Mouse (Mus musculus): Measurements from ENCODE around the gene Crtam. TPM values are rescaled to one million over a fixed set of nuclear protein-coding genes. Genes with fewer than 3 reads are reported as not detected.

Gene Crtam
- polyA plus RNA-seq, 1 experiment from 2014 or later = not detected

- H3K36me3 ChIP-seq (ENCODE audit: inconsistent target) = peaks cover 47% of the 10 kb centered on the region
- no peak overlapping the region for H3K27ac ChIP-seq
- WGBS (ENCODE audit: missing documents) = 97% methylated on average over 18 of the region's 18 CpGs
- no peak overlapping the region for H3K4me3 ChIP-seq (ENCODE audit: inconsistent target)
- no peaks in the 10 kb centered on the region for H3K79me2 ChIP-seq (ENCODE audit: inconsistent target)
These were observed 27.4 kb upstream of the Crtam start for GRCm38 (mm10) chr9:41031590-41032489.

- Histone ChIP-seq H3K36me3 (ENCODE audit: inconsistent target) (peaks cover 50% of the 10 kb centered on the region), H3K27ac (no peak overlapping the region), H3K4me3 (ENCODE audit: inconsistent target) (no peak overlapping the region), H3K79me2 (ENCODE audit: inconsistent target) (no peaks in the 10 kb centered on the region)
- WGBS (ENCODE audit: missing documents) = 89% methylated on average over 6 of the region's 6 CpGs
These were observed 25.4 kb upstream of the Crtam start for GRCm38 (mm10) chr9:41029827-41030226.

GRCm38 (mm10) chr9:41028470-41028869 lies 24.0 kb upstream of the Crtam start:
- Histone ChIP-seq H3K36me3 (ENCODE audit: inconsistent target) (peaks cover 51% of the 10 kb centered on the region), H3K4me3 (ENCODE audit: inconsistent target) (no peak overlapping the region), H3K79me2 (ENCODE audit: inconsistent target) (no peaks in the 10 kb centered on the region), H3K27ac (no peak overlapping the region)
- 59% methylated on average over 5 of the region's 5 CpGs for WGBS (ENCODE audit: missing documents)

GRCm38 (mm10) chr9:41021690-41022089 lies 17.3 kb upstream of the Crtam start:
- Histone ChIP-seq H3K4me3 (ENCODE audit: inconsistent target) (no peak overlapping the region), H3K79me2 (ENCODE audit: inconsistent target) (no peaks in the 10 kb centered on the region), H3K36me3 (ENCODE audit: inconsistent target) (peaks cover 37% of the 10 kb centered on the region; the same call in 1 of the 2 replicates), H3K27ac (no peak overlapping the region)
- WGBS (ENCODE audit: missing documents) = 96% methylated on average over 3 of the region's 3 CpGs

- H3K36me3 ChIP-seq (ENCODE audit: inconsistent target) = peaks cover 34% of the 10 kb centered on the region; the same call in 1 of the 2 replicates
- H3K79me2 ChIP-seq (ENCODE audit: inconsistent target) = no peaks in the 10 kb centered on the region
- no peak overlapping the region for H3K4me3 ChIP-seq (ENCODE audit: inconsistent target)
- no peak overlapping the region for H3K27ac ChIP-seq
- WGBS (ENCODE audit: missing documents) = 85% methylated on average over 3 of the region's 3 CpGs
These were observed 16.1 kb upstream of the Crtam start for GRCm38 (mm10) chr9:41020486-41020885.

GRCm38 (mm10) chr9:41014512-41014911 lies 10.1 kb upstream of the Crtam start:
- WGBS (ENCODE audit: missing documents) = 91% methylated on average over 4 of the region's 4 CpGs
- H3K79me2 ChIP-seq (ENCODE audit: inconsistent target) = no peaks in the 10 kb centered on the region
- H3K36me3 ChIP-seq (ENCODE audit: inconsistent target) = no peaks in the 10 kb centered on the region
- no peak overlapping the region for H3K27ac ChIP-seq
- no peak overlapping the region for H3K4me3 ChIP-seq (ENCODE audit: inconsistent target)

GRCm38 (mm10) chr9:41012456-41012855 lies 8.0 kb upstream of the Crtam start:
- no peak overlapping the region for H3K27ac ChIP-seq
- H3K36me3 ChIP-seq (ENCODE audit: inconsistent target) = no peaks in the 10 kb centered on the region
- no peaks in the 10 kb centered on the region for H3K79me2 ChIP-seq (ENCODE audit: inconsistent target)
- 97% methylated on average over 3 of the region's 5 CpGs for WGBS (ENCODE audit: missing documents)
- H3K4me3 ChIP-seq (ENCODE audit: inconsistent target) = no peak overlapping the region

- Histone ChIP-seq H3K4me3 (ENCODE audit: inconsistent target) (no peak overlapping the region), H3K36me3 (ENCODE audit: inconsistent target) (no peaks in the 10 kb centered on the region), H3K27ac (no peak overlapping the region), H3K79me2 (ENCODE audit: inconsistent target) (no peaks in the 10 kb centered on the region)
- WGBS (ENCODE audit: missing documents) = 93% methylated on average over 13 of the region's 13 CpGs
These were observed 7.3 kb upstream of the Crtam start for GRCm38 (mm10) chr9:41011512-41012436.

GRCm38 (mm10) chr9:41007785-41008184 lies 3.4 kb upstream of the Crtam start:
- no peaks in the 10 kb centered on the region for H3K79me2 ChIP-seq (ENCODE audit: inconsistent target)

GRCm38 (mm10) chr9:40997116-40997779 lies 7.2 kb downstream of the Crtam start:
- WGBS (ENCODE audit: missing documents) = 68% methylated on average over 7 of the region's 7 CpGs
- Histone ChIP-seq H3K27ac (no peak overlapping the region), H3K4me3 (ENCODE audit: inconsistent target) (no peak overlapping the region), H3K79me2 (ENCODE audit: inconsistent target) (no peaks in the 10 kb centered on the region), H3K36me3 (ENCODE audit: inconsistent target) (no peaks in the 10 kb centered on the region)

More at GRCm38 (mm10) chr9:41007785-41008184, 3.4 kb upstream of the Crtam start:
- H3K27ac ChIP-seq = no peak overlapping the region
- no peaks in the 10 kb centered on the region for H3K36me3 ChIP-seq (ENCODE audit: inconsistent target)
- 75% methylated on average over 1 of the region's 1 CpGs for WGBS (ENCODE audit: missing documents)
- no peak overlapping the region for H3K4me3 ChIP-seq (ENCODE audit: inconsistent target)

GRCm38 (mm10) chr9:40994075-40994474 lies 10.4 kb downstream of the Crtam start:
- Histone ChIP-seq H3K36me3 (ENCODE audit: inconsistent target) (no peaks in the 10 kb centered on the region), H3K4me3 (ENCODE audit: inconsistent target) (no peak overlapping the region), H3K79me2 (ENCODE audit: inconsistent target) (no peaks in the 10 kb centered on the region), H3K27ac (no peak overlapping the region)
- 80% methylated on average over 5 of the region's 5 CpGs for WGBS (ENCODE audit: missing documents)

- Histone ChIP-seq H3K27ac (no peak overlapping the region), H3K4me3 (ENCODE audit: inconsistent target) (no peak overlapping the region), H3K79me2 (ENCODE audit: inconsistent target) (no peaks in the 10 kb centered on the region), H3K36me3 (ENCODE audit: inconsistent target) (no peaks in the 10 kb centered on the region)
- 88% methylated on average over 6 of the region's 6 CpGs for WGBS (ENCODE audit: missing documents)
These were observed 12.9 kb downstream of the Crtam start for GRCm38 (mm10) chr9:40991511-40991910.

- no peak overlapping the region for H3K27ac ChIP-seq
- no peaks in the 10 kb centered on the region for H3K36me3 ChIP-seq (ENCODE audit: inconsistent target)
- no peak overlapping the region for H3K4me3 ChIP-seq (ENCODE audit: inconsistent target)
- no peaks in the 10 kb centered on the region for H3K79me2 ChIP-seq (ENCODE audit: inconsistent target)
- WGBS (ENCODE audit: missing documents) = 44% methylated on average over 4 of the region's 4 CpGs
These were observed 14.4 kb downstream of the Crtam start for GRCm38 (mm10) chr9:40989940-40990588.

- Histone ChIP-seq H3K79me2 (ENCODE audit: inconsistent target) (no peaks in the 10 kb centered on the region), H3K36me3 (ENCODE audit: inconsistent target) (no peaks in the 10 kb centered on the region), H3K4me3 (ENCODE audit: inconsistent target) (no peak overlapping the region), H3K27ac (no peak overlapping the region)
- WGBS (ENCODE audit: missing documents) = 79% methylated on average over 3 of the region's 3 CpGs
These were observed 20.1 kb downstream of the Crtam start for GRCm38 (mm10) chr9:40984313-40984712.

Measured in macrophage (primary cell).